ENCODE assay signal across 8 mouse cellular contexts in the genomic region with DNA sequence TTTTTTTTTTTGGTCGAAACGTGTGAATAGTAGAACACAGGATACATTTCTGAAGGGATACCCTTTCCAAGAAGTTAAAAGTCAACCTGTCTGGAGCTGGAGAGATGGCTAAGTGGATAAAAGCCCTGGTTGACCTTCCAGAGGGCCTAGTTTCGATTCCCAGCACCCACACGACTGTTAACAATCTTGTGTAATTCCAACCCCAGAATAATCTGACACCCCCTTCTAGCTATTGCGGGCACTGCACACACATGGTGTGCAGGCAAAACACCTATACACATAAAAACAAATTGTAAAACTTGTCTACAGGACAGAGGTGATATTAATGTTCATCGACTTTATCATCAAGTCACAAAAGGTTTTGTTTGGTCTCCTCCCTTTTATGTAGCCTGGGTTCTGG. TPM values are rescaled to one million over a fixed set of nuclear protein-coding genes. Genes with fewer than 3 reads are reported as not detected.
DNase-seq lines count a peak whose midpoint lies in the region; ATAC-seq lines count a peak whose summit lies in the region.

No protein-coding gene starts in this region.

- 55% methylated on average over 6 of the region's 6 CpGs for WGBS in heart, embryonic 15.5 days
- WGBS in hindbrain, embryonic 13.5 days = 68% methylated on average over 6 of the region's 6 CpGs
- WGBS in midbrain, embryonic 11.5 days = 64% methylated on average over 6 of the region's 6 CpGs

- no peak overlapping the region; the same call in 1 of the 2 replicates for H3K27ac ChIP-seq in heart, embryonic 15.5 days
- no peak overlapping the region for H3K27ac ChIP-seq in hindbrain, embryonic 13.5 days
- H3K27ac ChIP-seq in midbrain, embryonic 11.5 days (ENCODE audit: low read depth, low read length) = no peak overlapping the region

- peaks cover 45% of the 10 kb centered on the region for H3K4me1 ChIP-seq in heart, embryonic 15.5 days (replicated peaks)
- H3K4me1 ChIP-seq in hindbrain, embryonic 13.5 days (replicated peaks) = peaks cover 13% of the 10 kb centered on the region
- peaks cover 5% of the 10 kb centered on the region for H3K4me1 ChIP-seq in midbrain, embryonic 11.5 days (ENCODE audit: control insufficient read depth, insufficient read depth, low read length)

- H3K36me3 ChIP-seq in heart, embryonic 15.5 days = peaks cover 5% of the 10 kb centered on the region
- peaks cover 34% of the 10 kb centered on the region for H3K36me3 ChIP-seq in hindbrain, embryonic 13.5 days
- H3K36me3 ChIP-seq in midbrain, embryonic 11.5 days (ENCODE audit: control insufficient read depth, insufficient read depth, low read length) = peaks cover 2% of the 10 kb centered on the region; the same call in 1 of the 2 replicates

- no peak for DNase-seq in heart, adult 11 months
- peak; percentile 30 for DNase-seq in NIH3T3 (ENCODE audit: low read depth)
- no peak for DNase-seq in midbrain, embryonic 11.5 days (ENCODE audit: low spot score, missing footprints)
- DNase-seq in cerebellum, adult 8-10 months = no peak
- no peak for DNase-seq in right cerebral cortex, postnatal 14 days
- DNase-seq in cerebellum, adult 11-12 months = no peak

- H3K4me3 ChIP-seq in heart, embryonic 15.5 days = peak overlapping the region; percentile 85
- peak overlapping the region; percentile 75 for H3K4me3 ChIP-seq in hindbrain, embryonic 13.5 days
- H3K4me3 ChIP-seq in midbrain, embryonic 11.5 days (ENCODE audit: low read depth, low read length) = peak overlapping the region; percentile 88

- peak overlapping the region; percentile 63 for H3K4me2 ChIP-seq in heart, embryonic 15.5 days
- H3K4me2 ChIP-seq in hindbrain, embryonic 13.5 days = peak overlapping the region; percentile 78
- H3K4me2 ChIP-seq in midbrain, embryonic 11.5 days = peak overlapping the region; percentile 65

- no peaks in the 10 kb centered on the region for H3K27me3 ChIP-seq in heart, embryonic 15.5 days
- no peaks in the 10 kb centered on the region for H3K27me3 ChIP-seq in hindbrain, embryonic 13.5 days
- no peaks in the 10 kb centered on the region for H3K27me3 ChIP-seq in midbrain, embryonic 11.5 days (ENCODE audit: control insufficient read depth, insufficient read depth, low read length)

- no peak for ATAC-seq in heart, embryonic 15.5 days (replicated peaks; ENCODE audit: insufficient number of reproducible peaks, insufficient read depth, low FRiP score, low read depth)
- ATAC-seq in hindbrain, embryonic 13.5 days (ENCODE audit: low FRiP score) = no peak
- ATAC-seq in midbrain, embryonic 11.5 days (ENCODE audit: low FRiP score) = no peak

- no peaks in the 10 kb centered on the region for H3K9me3 ChIP-seq in heart, embryonic 15.5 days (replicated peaks)
- H3K9me3 ChIP-seq in hindbrain, embryonic 13.5 days = no peaks in the 10 kb centered on the region
- H3K9me3 ChIP-seq in midbrain, embryonic 11.5 days (ENCODE audit: control insufficient read depth, low read length) = no peaks in the 10 kb centered on the region

- H3K9ac ChIP-seq in heart, embryonic 15.5 days = peak overlapping the region; percentile 91; the same call in 1 of the 2 replicates
- peak overlapping the region; percentile 59; the same call in 1 of the 2 replicates for H3K9ac ChIP-seq in hindbrain, embryonic 13.5 days
- peak overlapping the region; percentile 41 for H3K9ac ChIP-seq in midbrain, embryonic 11.5 days (ENCODE audit: low read length)

RNA-seq across cellular contexts. Expression of a gene that starts 0.7 kb away (rescaled TPM):
- 3.2 and 4.1 TPM in 2 replicates for polyA plus RNA-seq in heart, embryonic 15.5 days (2015; fragmentation: Nextera tagmentation; extraction: Ambion mirVana)
- not detected in 2 replicates for polyA plus RNA-seq in hindbrain, embryonic 13.5 days (2015; fragmentation: Nextera tagmentation; extraction: Ambion mirVana)
- not detected in 2 replicates for polyA plus RNA-seq in midbrain, embryonic 11.5 days (2014; fragmentation: Nextera tagmentation; extraction: Ambion mirVana)

RNA-seq across cellular contexts. Expression of a gene that starts 0.8 kb away (rescaled TPM):
- 224 and 350 TPM in 2 replicates for polyA plus RNA-seq in heart, embryonic 15.5 days (2015; fragmentation: Nextera tagmentation; extraction: Ambion mirVana)
- 98.7 and 106 TPM in 2 replicates for polyA plus RNA-seq in hindbrain, embryonic 13.5 days (2015; fragmentation: Nextera tagmentation; extraction: Ambion mirVana)
- polyA plus RNA-seq in midbrain, embryonic 11.5 days (2014; fragmentation: Nextera tagmentation; extraction: Ambion mirVana) = 122 and 124 TPM in 2 replicates

RNA-seq across cellular contexts. Expression of a gene that starts 5.6 kb away (rescaled TPM):
- polyA plus RNA-seq in heart, embryonic 15.5 days (2015; fragmentation: Nextera tagmentation; extraction: Ambion mirVana) = 0.10 and 0.13 TPM in 2 replicates
- 0.74 and 1.8 TPM in 2 replicates for polyA plus RNA-seq in hindbrain, embryonic 13.5 days (2015; fragmentation: Nextera tagmentation; extraction: Ambion mirVana)
- 0.32 and 0.60 TPM in 2 replicates for polyA plus RNA-seq in midbrain, embryonic 11.5 days (2014; fragmentation: Nextera tagmentation; extraction: Ambion mirVana)

RNA-seq across cellular contexts. Expression of a gene that starts 14.4 kb away (rescaled TPM):
- polyA plus RNA-seq in heart, embryonic 15.5 days (2015; fragmentation: Nextera tagmentation; extraction: Ambion mirVana) = 327 and 350 TPM in 2 replicates
- polyA plus RNA-seq in hindbrain, embryonic 13.5 days (2015; fragmentation: Nextera tagmentation; extraction: Ambion mirVana) = 0.49 and 0.61 TPM in 2 replicates
- polyA plus RNA-seq in midbrain, embryonic 11.5 days (2014; fragmentation: Nextera tagmentation; extraction: Ambion mirVana) = 0.59 and 2.1 TPM in 2 replicates

RNA-seq across cellular contexts. Expression of a gene that starts 53.0 kb away (rescaled TPM):
- polyA plus RNA-seq in heart, embryonic 15.5 days (2015; fragmentation: Nextera tagmentation; extraction: Ambion mirVana) = 0.06 TPM in 1 of 2 replicates, not detected in the other
- 0.09 TPM in 1 of 2 replicates, not detected in the other for polyA plus RNA-seq in hindbrain, embryonic 13.5 days (2015; fragmentation: Nextera tagmentation; extraction: Ambion mirVana)
- polyA plus RNA-seq in midbrain, embryonic 11.5 days (2014; fragmentation: Nextera tagmentation; extraction: Ambion mirVana) = not detected in 2 replicates

Comparison
In these comparisons a context has a peak if more than half of its experiments do, and no peak if none do; other contexts are left out.
1. H3K9ac ChIP-seq: peak in every context shown above with its lines; median percentile 91 in heart, embryonic 15.5 days; 59 in hindbrain, embryonic 13.5 days; 41 in midbrain, embryonic 11.5 days.